Mouse (Mus musculus) CH12.LX (cell line): Measurements from ENCODE around the gene Gzmd. TPM values are rescaled to one million over a fixed set of nuclear protein-coding genes. Genes with fewer than 3 reads are reported as not detected.

Source experiments
- DNase-seq: peaks from one replicate; pipeline ENCODE4 v3.0.0-alpha.2; 2013; ENCODE audit errors: extremely low read depth
- H3K27ac ChIP-seq: 2 replicates; pipeline ENCODE4 v1.5.1; 2012; ENCODE audit warnings: low read depth, mild to moderate bottlenecking, control low read depth, moderate library complexity; ENCODE audit not compliant: insufficient read depth
- H3K27me3 ChIP-seq: replicated peaks from 2 replicates; pipeline ENCODE3; 2012; ENCODE audit warnings: inconsistent platforms
- H3K36me3 ChIP-seq, 2 experiments: replicated peaks in 1 of 2; 2 replicates each; pipeline versions ENCODE3 to v1.6.1; 2012; ENCODE audit warnings: inconsistent platforms in 1 of 2, low read length in 1 of 2, mild to moderate bottlenecking in 1 of 2, mixed read lengths in 1 of 2, moderate library complexity in 1 of 2; ENCODE audit not compliant: control insufficient read depth in 1 of 2, insufficient read depth in 1 of 2
- H3K4me1 ChIP-seq, 2 experiments: 2 replicates each; pipeline ENCODE4 v1.6.1; 2012; ENCODE audit warnings: inconsistent platforms in 1 of 2, moderate library complexity in 1 of 2; ENCODE audit not compliant: insufficient read depth in 2 of 2, control insufficient read depth in 1 of 2
- H3K4me2 ChIP-seq: 2 replicates; pipeline ENCODE4 v1.6.1; 2012; ENCODE audit warnings: low read depth, mild to moderate bottlenecking, control low read depth; ENCODE audit not compliant: poor library complexity, insufficient read depth, severe bottlenecking
- H3K4me3 ChIP-seq, 3 experiments: fragments of 150-350 bp in 1 of 3; sonication (generic) in 1 of 3; replicated peaks in 1 of 3; 2 replicates each; pipeline versions ENCODE3 to v1.5.1; 2011 to 2012; ENCODE audit warnings: low read depth in 2 of 3, low read length in 2 of 3, mild to moderate bottlenecking in 2 of 3, moderate library complexity in 2 of 3, control low read depth in 1 of 3, improper control_type of control experiment in 1 of 3, inconsistent platforms in 1 of 3, mixed read lengths in 1 of 3; ENCODE audit not compliant: poor library complexity in 1 of 3
- H3K79me2 ChIP-seq: replicated peaks from 2 replicates; pipeline ENCODE4 v1.6.1; 2012; ENCODE audit warnings: mild to moderate bottlenecking, moderate library complexity; ENCODE audit not compliant: control insufficient read depth, poor library complexity, insufficient read depth, severe bottlenecking; ENCODE audit errors: extremely low read depth
- H3K9ac ChIP-seq: 2 replicates; pipeline ENCODE4 v1.6.1; 2012; ENCODE audit warnings: low read depth, mild to moderate bottlenecking, control low read depth, moderate library complexity; ENCODE audit not compliant: insufficient read depth
- H3K9me3 ChIP-seq: replicated peaks from 2 replicates; pipeline ENCODE3; 2012; ENCODE audit warnings: low read length, inconsistent platforms, mixed read lengths
- CHD1 ChIP-seq: IDR thresholded peaks from 2 replicates; pipeline ENCODE4 v1.6.1; 2012; ENCODE audit warnings: low read depth, low read length, improper control_type of control experiment, inconsistent platforms
- CHD2 ChIP-seq: IDR thresholded peaks from 2 replicates; pipeline ENCODE4 v1.6.1; 2011; ENCODE audit warnings: low read length, improper control_type of control experiment
- CTCF ChIP-seq, 2 experiments: IDR thresholded peaks in 1 of 2; conservative IDR thresholded peaks in 1 of 2; 2 replicates each; pipeline ENCODE4 v1.5.1; 2011 to 2012; ENCODE audit warnings: low read depth in 2 of 2, low read length in 2 of 2, improper control_type of control experiment in 1 of 2, inconsistent platforms in 1 of 2, mild to moderate bottlenecking in 1 of 2, moderate library complexity in 1 of 2
- EP300 ChIP-seq: IDR thresholded peaks from 2 replicates; pipeline ENCODE4 v1.6.1; 2011; ENCODE audit warnings: low read length, improper control_type of control experiment
- GABPA ChIP-seq: IDR thresholded peaks from 2 replicates; pipeline ENCODE4 v1.6.1; 2012; ENCODE audit warnings: low read depth, low read length, improper control_type of control experiment, inconsistent platforms; ENCODE audit not compliant: insufficient replicate concordance
- HCFC1 ChIP-seq: IDR thresholded peaks from 2 replicates; pipeline ENCODE4 v1.6.1; 2012; ENCODE audit warnings: low read depth, mild to moderate bottlenecking, inconsistent platforms, low read length, improper control_type of control experiment
- IRF4 ChIP-seq: IDR thresholded peaks from 2 replicates; pipeline ENCODE4 v1.6.1; 2014; ENCODE audit warnings: low read depth, mild to moderate bottlenecking, inconsistent platforms, low read length, improper control_type of control experiment
- KAT2A ChIP-seq: IDR thresholded peaks from 2 replicates; pipeline ENCODE4 v1.6.1; 2012; ENCODE audit warnings: low read length, improper control_type of control experiment, inconsistent platforms; ENCODE audit not compliant: insufficient replicate concordance
- MAFK ChIP-seq: IDR thresholded peaks from 2 replicates; pipeline ENCODE4 v1.6.1; 2011; ENCODE audit warnings: low read length, improper control_type of control experiment; ENCODE audit not compliant: insufficient replicate concordance
- MAX ChIP-seq: IDR thresholded peaks from 2 replicates; pipeline ENCODE4 v1.6.1; 2011; ENCODE audit warnings: low read length, improper control_type of control experiment
- MYC ChIP-seq: IDR thresholded peaks from 2 replicates; pipeline ENCODE4 v1.6.1; 2011; ENCODE audit warnings: low read depth, mild to moderate bottlenecking, improper control_type of control experiment, low read length
- NRF1 ChIP-seq: IDR thresholded peaks from 2 replicates; pipeline ENCODE4 v1.6.1; 2014; ENCODE audit warnings: low read depth, mild to moderate bottlenecking, inconsistent platforms, low read length, improper control_type of control experiment, moderate library complexity
- RAD21 ChIP-seq: IDR thresholded peaks from 2 replicates; pipeline ENCODE4 v1.6.1; 2011; ENCODE audit warnings: low read depth, mild to moderate bottlenecking, low read length, improper control_type of control experiment, moderate library complexity
- SMC3 ChIP-seq: IDR thresholded peaks from 2 replicates; pipeline ENCODE4 v1.6.1; 2011; ENCODE audit warnings: low read depth, low read length, improper control_type of control experiment
- TCF12 ChIP-seq: IDR thresholded peaks from 2 replicates; pipeline ENCODE4 v1.6.1; 2014; ENCODE audit warnings: low read depth, mild to moderate bottlenecking, inconsistent platforms, low read length, improper control_type of control experiment
- UBTF ChIP-seq: IDR thresholded peaks from 2 replicates; pipeline ENCODE4 v1.6.1; 2012; ENCODE audit warnings: low read depth, mild to moderate bottlenecking, inconsistent platforms, low read length, improper control_type of control experiment, moderate library complexity
- USF1 ChIP-seq: IDR thresholded peaks from 2 replicates; pipeline ENCODE4 v1.6.1; 2014; ENCODE audit warnings: low read depth, mild to moderate bottlenecking, inconsistent platforms, low read length, improper control_type of control experiment
- USF2 ChIP-seq: conservative IDR thresholded peaks from 2 replicates; pipeline ENCODE4 v1.6.1; 2011; ENCODE audit warnings: low read depth, low read length, improper control_type of control experiment
- ZMIZ1 ChIP-seq: IDR thresholded peaks from 2 replicates; pipeline ENCODE4 v1.6.1; 2012; ENCODE audit warnings: low read depth, mild to moderate bottlenecking, inconsistent platforms, low read length, improper control_type of control experiment
- ZNF384 ChIP-seq: IDR thresholded peaks from 2 replicates; pipeline ENCODE4 v1.6.1; 2012; ENCODE audit warnings: low read depth, low read length, improper control_type of control experiment, inconsistent platforms
- dilution Hi-C: fragments of 300-500 bp; cut with MboI; formaldehyde crosslinking; loops from 2 replicates; pipeline ENCODE4 v1.14.3; 2020; ENCODE audit warnings: low sequenced_read_pairs; ENCODE audit not compliant: extremely low pct_unique_long_range_greater_than_20kb, extremely low pct_ligation_motif_present
- in situ Hi-C: fragments of 300-500 bp; cut with MboI; formaldehyde crosslinking; loops from 3 replicates; pipeline ENCODE4 v1.14.3; 2019; ENCODE audit warnings: low sequenced_read_pairs, low pct_ligation_motif_present, low pct_unique_long_range_greater_than_20kb, mixed read lengths
- polyA plus RNA-seq: library from polyadenylated mRNA; unstranded; fragments of >175 nt; gene quantifications from 2 replicates; pipeline ENCODE4 v1.2.1, GENCODE M21; 2012; ENCODE audit warnings: low read depth; ENCODE audit not compliant: insufficient read length
- total RNA-seq, 2 experiments: library from RNA; depleted of rRNA; stranded (reverse); fragments of 300-350 nt in 1 of 2; fragments of >200 nt in 1 of 2; gene quantifications; 2 replicates each; pipeline ENCODE4 v1.2.3; 2012 to 2014

Gzmd gene
- total and polyA plus RNA-seq, 3 experiments = not detected

- Histone ChIP-seq H3K27me3 (peaks cover 2% of the 10 kb centered on the region), H3K9me3 (no peaks in the 10 kb centered on the region), H3K4me2 (no peak overlapping the region), H3K79me2 (no peaks in the 10 kb centered on the region), H3K4me3 (no peak overlapping the region), H3K27ac (no peak overlapping the region), H3K9ac (no peak overlapping the region), H3K36me3 (no peaks in the 10 kb centered on the region), H3K4me1 (peaks cover 0 to 11% of the 10 kb centered on the region in 2 experiments; a peak in 2 of 4 replicates)
- DNase-seq = no peak
- in situ Hi-C loops (no loop called here), dilution Hi-C loops (no loop called here)
- no peak for TF ChIP-seq CHD2
- no peak for TF ChIP-seq ZMIZ1
- TF ChIP-seq ZNF384 = no peak
- no peak for TF ChIP-seq NRF1
- TF ChIP-seq CHD1 = no peak
- no peak for TF ChIP-seq EP300
- TF ChIP-seq UBTF = no peak
- no peak for TF ChIP-seq GABPA
These were observed 34.8 kb downstream of the Gzmd start for GRCm38 (mm10) chr14:56097597-56097996.

DNA sequence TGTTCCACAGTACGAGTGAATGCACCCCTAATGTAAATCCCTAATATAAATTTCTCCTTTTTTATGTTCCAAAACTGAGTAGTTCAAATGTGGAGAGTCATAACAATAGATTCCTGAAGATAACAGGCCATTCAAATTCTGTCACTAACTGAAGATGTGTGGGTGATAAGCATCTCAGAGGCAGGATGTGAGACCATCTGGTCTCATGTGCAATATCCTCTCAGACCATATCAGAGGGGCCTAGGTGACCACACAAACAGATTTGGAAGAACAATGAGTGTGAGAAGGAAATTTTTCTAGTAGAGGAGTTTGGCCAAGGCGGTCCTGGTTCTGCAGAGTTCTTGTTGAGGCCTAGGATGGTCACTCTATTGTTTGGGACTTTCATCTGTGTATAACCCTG is 39.1 kb downstream of the Gzmd start:
- dilution Hi-C loops (no loop called here), in situ Hi-C loops (no loop called here)
- Histone ChIP-seq H3K79me2 (no peaks in the 10 kb centered on the region), H3K9me3 (no peaks in the 10 kb centered on the region), H3K27me3 (no peaks in the 10 kb centered on the region), H3K36me3 (no peaks in the 10 kb centered on the region), H3K4me1 (peaks cover 0 to 7% of the 10 kb centered on the region in 2 experiments; a peak in 1 of 4 replicates), H3K4me2 (no peak overlapping the region), H3K9ac (no peak overlapping the region), H3K4me3 (no peak overlapping the region), H3K27ac (no peak overlapping the region)
- no peak for DNase-seq
- TF ChIP-seq RAD21 (no peak), USF2 (no peak), CTCF (conservative IDR thresholded peaks at IDR 0.05 in 1 of 2, IDR thresholded peaks at IDR 0.05 in 1 of 2; ENCODE audit: low read depth in 2 of 2, low read length in 2 of 2) (no peak), SMC3 (no peak), MAX (no peak), EP300 (no peak), MAFK (no peak), UBTF (no peak), KAT2A (no peak), HCFC1 (no peak), MYC (no peak), USF1 (no peak), ZNF384 (no peak), IRF4 (no peak), TCF12 (no peak), GABPA (no peak)
